Mouse (Mus musculus) forelimb bud, embryonic 11.5 days (tissue): ENCODE measurements around the gene Zfyve19.

ENCODE experiments used
- DNase-seq: peaks from one replicate; pipeline ENCODE4 v3.0.0-alpha.2; 2012; ENCODE audit warnings: low read depth, low spot score

The Zfyve19 gene

GRCm38 (mm10) chr2:119250826-119251478 is 42.5 kb downstream of the Zfyve19 start:
- DNase-seq = peak; percentile 87

GRCm38 (mm10) chr2:119254976-119255375 is 46.6 kb downstream of the Zfyve19 start:
- no peak for DNase-seq

- DNase-seq = no peak
These were observed 52.1 kb downstream of the Zfyve19 start for GRCm38 (mm10) chr2:119260518-119260917.

GRCm38 (mm10) chr2:119261326-119261725 is 52.9 kb downstream of the Zfyve19 start:
- no peak for DNase-seq

GRCm38 (mm10) chr2:119262978-119263377 is 54.6 kb downstream of the Zfyve19 start:
- DNase-seq = no peak

- no peak for DNase-seq
These were observed 55.4 kb downstream of the Zfyve19 start for GRCm38 (mm10) chr2:119263813-119264212.
